Mouse (Mus musculus) brain, embryonic 14.5 days (tissue): ENCODE measurements around the gene Igfbpl1.

Source experiments
- CTCF ChIP-seq: fragments of 200-500 bp; IDR thresholded peaks from 2 replicates; pipeline ENCODE4 v1.5.1; 2012; ENCODE audit warnings: inconsistent platforms, mild to moderate bottlenecking, moderate library complexity, borderline replicate concordance; ENCODE audit not compliant: insufficient read depth, insufficient read length; ENCODE audit errors: extremely low read depth
- POLR2A ChIP-seq: fragments of 200-500 bp; IDR thresholded peaks from 2 replicates; pipeline ENCODE4 v1.6.1; 2012; ENCODE audit warnings: mild to moderate bottlenecking, inconsistent platforms, borderline replicate concordance; ENCODE audit not compliant: poor library complexity, insufficient read depth, insufficient read length, severe bottlenecking; ENCODE audit errors: extremely low read depth

- TF ChIP-seq CTCF (no peak), POLR2A (peak; percentile 21; the same call in 1 of the 2 replicates)
Observed at GRCm38 (mm10) chr4:45819208-45819931, 7.4 kb downstream of the Igfbpl1 start.
